Mouse (Mus musculus): ENCODE data around the gene Gm34653.

The Gm34653 gene

GRCm38 (mm10) chr2:34883190-34883589, 50.4 kb downstream of the Gm34653 start:
- in situ Hi-C loops (cut with MboI, MseI) = no loop called here

GRCm38 (mm10) chr2:34884186-34884585, 51.4 kb downstream of the Gm34653 start:
- in situ Hi-C loops (cut with MboI, MseI) = no loop called here

All from T-helper 2 cell (primary cell).